Mouse (Mus musculus) naive thymus-derived CD4-positive, alpha-beta T cell, adult 2 months (primary cell): ENCODE measurements around the gene Slc9a8.

Experiments
- DNase-seq: peaks from one replicate; pipeline ENCODE4 v3.0.0-alpha.2; 2011; ENCODE audit warnings: low read depth

Slc9a8 gene

DNA sequence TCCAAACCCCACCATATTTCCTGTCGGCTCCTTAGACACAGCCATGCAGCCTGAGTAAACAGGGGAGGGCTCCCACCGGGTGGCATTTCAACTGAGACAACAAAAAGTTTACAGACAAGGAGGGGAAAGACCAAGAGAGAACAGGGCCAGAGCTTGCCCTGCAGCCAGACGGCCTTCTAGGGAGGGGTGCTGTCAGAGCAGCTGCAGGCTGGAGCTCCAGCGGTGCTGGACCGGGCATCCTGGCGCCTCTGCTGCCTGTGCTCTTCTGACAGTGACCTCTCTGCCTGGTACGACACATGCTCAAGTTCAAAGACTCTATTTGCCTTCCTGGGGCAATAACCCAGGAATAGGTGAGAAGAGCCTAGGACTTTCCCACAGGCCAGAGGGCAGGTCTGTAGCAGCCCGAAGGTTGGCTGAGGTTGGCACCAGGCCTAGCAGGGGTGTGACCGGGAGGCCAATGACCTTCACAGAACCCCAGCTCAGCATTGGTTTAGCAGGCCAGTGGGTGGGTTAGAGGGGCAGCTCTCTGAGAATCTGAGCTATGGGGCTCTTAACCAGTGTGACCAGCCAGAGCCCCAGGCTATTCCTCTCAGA is 5.4 kb upstream of the Slc9a8 start:
- no peak for DNase-seq

DNA sequence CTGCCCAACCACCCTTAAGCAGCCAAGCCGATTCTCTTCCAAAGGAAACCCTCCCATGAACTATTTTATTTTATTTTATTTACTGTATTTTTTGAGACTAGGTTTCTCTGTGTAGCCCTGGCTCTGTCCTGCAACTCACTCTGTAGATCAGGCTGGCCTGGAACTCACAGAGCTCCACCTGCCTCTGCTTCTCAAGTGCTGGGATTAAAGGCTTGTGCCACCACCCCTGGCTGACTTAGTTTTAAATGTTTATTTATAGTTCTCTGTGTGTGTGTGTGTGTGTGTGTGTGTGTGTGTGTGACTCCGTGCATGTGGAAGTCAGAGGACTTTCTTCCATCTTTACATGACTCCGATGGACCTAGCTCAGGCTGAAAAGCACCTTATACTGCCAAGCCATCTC is 4.5 kb upstream of the Slc9a8 start:
- no peak for DNase-seq

DNA sequence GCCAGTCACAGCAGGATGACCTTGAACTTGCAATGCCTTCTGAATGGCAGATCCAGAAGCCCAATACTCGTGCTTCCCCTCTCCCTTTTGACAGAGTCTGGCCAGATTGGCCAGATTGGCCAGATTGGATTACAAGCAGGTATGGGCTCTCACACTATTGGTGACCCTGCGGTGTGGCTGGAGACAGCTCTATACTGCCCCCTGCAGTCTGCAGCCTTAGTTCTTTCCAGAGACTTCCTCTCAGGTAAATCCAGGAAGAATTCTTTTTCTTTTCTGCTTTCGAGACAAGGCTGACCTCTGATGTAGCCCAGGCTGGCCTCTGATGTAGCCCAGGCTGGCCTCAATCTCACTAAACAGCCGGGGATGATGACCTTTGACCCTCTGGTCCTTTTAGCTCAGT is 3.8 kb upstream of the Slc9a8 start:
- peak; percentile 77 for DNase-seq

DNA sequence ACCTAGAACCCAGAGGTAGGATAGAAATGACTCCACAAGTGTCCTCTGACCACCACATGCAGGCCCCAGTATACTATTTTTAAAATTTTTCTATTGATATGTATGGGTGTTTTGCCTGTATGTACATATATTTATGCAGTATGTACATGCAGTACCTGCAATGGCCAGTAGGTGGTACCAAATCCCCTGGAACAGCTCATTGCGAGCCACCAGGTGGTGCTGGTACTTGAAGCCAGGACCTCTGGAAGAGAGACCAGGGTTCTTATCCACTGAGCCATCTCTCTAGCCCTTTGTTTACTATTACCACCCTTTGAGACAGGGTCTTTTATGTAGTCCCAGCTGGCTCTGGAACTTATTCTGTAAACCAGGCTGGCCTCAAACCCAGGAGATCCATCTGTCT is 2.3 kb upstream of the Slc9a8 start:
- DNase-seq, result peak; percentile 96

DNA sequence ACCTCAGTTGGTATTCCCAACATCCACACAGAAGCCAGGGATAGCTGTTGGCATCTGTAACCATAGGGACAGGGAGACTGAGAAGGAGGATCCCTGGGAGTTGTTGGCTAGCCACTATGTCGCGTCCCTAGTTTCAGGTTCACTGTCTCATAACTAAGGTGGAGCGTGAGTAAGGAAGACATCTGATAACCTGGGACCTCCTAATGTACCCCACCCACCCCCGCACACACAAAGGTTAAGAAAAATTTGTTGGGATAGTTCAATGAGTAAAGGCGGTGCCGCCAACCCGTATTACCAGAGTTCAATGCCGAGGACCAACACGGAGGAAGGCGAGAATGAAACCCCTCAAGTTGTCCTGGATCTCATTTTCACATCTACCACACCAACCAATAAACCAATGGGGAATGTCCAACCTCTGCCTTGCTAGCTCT is 686 bp upstream of the Slc9a8 start:
- no peak for DNase-seq

DNA sequence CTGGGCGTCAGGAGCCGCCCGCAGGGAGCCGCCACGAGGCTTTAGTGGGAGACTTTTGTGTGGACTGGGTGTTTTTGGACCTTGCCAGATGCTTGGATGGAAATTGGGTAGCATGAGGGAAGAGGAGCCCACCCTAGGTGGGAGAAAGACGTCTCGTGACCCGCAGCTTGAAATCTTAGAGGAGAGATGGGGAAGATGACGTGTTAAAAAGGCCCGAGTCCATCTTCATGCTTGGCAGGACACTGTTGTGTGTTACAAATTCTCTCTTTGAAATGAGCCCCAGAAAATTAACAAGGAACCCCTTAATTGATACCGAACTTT is 598 bp downstream of the Slc9a8 start:
- DNase-seq, result no peak

DNA sequence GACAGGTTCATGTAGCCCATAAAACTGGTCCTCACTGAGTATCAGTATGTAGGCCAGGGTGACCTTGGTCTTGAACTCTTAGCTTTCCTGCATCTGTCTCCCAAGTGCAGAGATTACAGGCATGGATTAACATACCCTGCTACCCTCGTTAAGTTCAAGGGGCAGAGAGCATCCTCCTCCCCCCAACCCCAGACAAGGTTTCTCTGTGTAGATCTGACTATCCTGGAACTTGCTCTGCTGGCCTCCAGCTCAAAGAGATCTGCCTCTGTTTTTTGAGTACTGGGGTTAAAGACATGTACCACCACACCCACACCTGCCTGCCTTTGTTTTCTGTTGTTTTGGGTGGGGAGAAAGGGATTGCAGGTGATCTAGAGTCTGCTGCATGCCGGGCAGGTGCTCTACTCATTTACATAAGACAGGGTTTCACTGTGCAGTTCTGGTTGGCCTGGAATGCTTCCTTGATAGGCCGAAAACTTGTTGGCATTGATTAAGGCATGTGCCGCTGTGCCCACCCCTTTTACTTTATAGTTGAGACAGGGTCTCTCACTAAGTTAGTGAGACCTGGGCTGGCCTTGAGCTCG is 1.6 kb downstream of the Slc9a8 start:
- no peak for DNase-seq

DNA sequence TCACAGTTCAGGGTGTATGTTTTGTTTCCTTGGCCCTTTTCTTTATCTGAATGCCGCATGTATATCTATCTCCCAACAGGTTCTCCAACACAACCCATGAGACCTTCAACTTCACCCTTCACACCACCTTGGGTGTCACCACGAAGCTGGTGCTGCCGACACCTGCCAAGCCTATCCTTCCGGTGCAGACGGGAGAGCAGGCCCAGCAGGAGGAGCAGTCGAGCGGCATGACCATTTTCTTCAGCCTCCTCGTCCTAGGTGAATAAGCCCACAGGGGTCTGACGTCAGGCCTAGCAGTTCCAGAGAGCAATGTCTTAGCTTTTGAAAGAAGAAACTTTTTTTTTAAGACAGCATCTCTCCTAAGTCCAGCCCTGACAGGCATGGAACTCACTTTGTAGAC is 2.5 kb downstream of the Slc9a8 start:
- DNase-seq, result no peak

DNA sequence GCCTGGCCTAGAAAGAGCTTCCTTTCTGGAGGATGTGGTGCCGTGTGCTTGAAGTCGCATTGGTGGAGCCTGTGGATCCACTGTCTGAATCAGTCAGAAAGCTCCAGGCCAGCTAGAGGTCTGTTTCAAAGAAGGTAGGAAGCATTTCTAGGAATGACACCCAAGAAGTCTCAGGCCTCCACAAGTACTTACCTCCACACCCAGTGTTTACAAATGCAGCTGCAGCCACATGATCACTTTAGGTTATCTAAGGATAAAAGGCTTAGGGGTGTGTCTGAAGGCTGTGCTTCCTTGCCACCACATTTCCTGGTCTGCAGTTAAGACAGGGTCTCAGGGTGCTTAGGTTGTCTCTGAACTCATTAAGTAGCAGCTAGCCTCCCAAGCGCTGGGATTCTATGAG is 3.0 kb downstream of the Slc9a8 start:
- no peak for DNase-seq

DNA sequence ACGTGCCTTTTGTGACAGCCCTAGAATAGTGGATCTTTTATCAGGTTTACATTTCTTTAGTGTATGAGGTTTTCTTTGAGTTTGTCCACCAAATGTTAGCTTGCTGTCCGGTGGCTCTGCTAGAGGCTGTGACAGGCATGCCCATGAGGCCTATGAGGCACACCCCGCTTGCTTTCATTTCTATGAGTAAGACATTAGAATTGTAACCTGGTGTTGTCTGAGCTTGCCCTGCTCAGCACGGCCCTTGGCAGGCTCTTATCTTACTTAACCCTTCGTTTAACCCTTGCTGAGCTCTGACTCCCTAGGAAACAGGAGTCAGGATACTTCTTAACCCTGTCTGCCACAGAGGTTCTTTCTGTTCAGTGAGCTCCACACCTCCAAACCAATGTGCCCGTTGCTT is 3.9 kb downstream of the Slc9a8 start:
- no peak for DNase-seq

DNA sequence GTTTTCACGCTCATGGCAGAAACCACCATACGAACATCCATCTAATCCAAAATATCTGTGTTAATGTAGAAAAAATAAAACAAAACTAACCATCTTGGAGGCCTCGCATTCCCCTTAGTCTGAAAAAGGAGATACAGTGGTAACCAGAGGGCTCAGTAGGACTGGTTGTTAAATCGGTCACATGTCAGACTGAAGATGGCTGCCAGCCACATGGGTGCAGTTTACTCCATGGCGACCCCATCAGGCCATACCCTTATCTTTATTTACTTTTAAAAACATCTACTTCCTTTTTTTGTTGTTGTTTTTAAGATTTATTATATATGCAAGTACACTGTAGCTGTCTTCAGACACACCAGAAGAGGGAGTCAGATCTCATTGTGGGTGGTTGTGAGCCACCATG is 8.1 kb downstream of the Slc9a8 start:
- no peak for DNase-seq

DNA sequence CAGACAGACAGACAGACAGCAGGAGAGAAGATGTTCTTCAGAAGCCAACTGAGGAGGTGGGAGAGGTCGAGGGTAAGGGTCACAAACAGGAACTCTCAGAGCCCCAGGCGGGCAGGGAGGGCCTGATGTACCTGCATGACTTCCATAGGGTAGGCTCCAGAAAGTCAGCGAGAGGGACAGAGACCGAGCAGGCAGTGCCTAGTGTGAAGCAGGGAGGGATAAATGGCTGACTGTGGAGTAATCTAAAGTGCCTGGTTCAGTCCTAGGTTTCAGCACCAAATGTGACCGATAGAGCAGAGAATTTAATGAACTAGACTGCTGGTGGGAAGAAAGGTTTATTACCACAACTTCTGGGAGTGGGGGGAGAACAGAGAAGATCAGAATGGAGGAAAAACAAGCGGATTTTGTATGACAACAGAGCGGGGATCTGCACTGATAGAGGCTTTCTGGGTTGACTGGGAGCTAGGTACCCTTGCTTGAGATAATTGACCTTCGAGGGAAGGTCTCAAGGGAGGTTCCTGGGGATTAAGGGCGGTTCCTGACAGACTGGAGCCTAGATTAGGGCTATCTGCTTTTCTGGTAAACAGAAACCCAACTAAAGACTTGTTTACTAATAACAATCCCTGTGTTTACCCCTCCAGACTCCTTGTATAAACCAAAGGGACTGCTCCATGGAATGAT is 9.4 kb downstream of the Slc9a8 start:
- no peak for DNase-seq

DNA sequence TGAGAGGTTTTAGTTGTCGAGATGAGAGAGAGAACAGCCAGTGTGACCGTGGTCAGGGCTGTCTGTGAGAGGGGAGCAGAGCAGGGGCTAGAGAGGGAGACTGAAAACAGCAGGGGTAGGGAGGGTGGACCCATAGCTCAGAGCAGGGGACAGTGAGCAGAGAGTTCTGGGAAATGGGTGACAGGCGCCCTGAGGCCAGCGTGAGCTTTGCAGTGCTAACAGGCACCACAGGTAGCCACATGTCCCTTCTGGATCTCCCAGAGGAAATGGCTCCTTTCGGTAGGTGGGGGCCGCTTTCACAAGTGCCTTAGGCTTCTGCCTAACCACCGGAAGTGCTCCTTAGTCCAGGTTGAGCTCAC is 9.9 kb downstream of the Slc9a8 start:
- no peak for DNase-seq

DNA sequence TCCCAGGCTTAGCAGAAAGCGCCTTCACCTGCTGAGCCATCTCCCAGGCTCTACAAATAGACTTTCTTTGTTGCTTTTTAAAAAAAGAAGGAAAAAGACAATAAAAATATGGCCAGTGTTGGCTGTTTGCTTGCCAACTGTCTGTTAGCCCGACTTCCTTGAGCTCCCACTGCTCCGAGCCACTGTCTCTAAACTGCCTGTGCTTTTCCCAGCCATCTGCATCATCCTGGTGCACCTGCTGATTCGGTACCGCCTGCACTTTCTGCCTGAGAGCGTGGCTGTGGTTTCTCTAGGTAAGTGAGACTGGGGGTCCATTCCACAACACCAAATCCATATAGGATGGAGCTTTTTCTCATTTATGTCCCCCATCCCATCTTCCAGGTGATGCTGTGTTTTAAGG is 13.1 kb downstream of the Slc9a8 start:
- no peak for DNase-seq

DNA sequence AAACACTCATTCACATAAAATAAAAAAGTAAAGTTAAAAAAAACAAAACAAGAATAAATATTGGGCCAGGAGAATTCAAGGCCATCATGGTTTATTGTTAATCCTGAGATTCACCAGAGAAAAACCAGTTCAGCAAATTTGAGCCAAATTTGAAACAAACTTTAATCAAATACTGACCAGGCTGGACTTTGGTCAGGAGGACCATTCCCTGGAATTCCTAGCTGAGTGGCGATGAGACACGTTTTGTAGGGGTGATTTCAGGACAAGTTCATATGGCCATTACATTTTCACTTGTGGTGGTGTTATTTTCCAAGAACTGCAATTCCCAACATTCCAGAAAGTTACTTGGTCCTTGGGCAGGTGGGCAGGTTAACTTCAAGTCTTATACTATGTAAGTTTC is 14.1 kb downstream of the Slc9a8 start:
- DNase-seq, result no peak

DNA sequence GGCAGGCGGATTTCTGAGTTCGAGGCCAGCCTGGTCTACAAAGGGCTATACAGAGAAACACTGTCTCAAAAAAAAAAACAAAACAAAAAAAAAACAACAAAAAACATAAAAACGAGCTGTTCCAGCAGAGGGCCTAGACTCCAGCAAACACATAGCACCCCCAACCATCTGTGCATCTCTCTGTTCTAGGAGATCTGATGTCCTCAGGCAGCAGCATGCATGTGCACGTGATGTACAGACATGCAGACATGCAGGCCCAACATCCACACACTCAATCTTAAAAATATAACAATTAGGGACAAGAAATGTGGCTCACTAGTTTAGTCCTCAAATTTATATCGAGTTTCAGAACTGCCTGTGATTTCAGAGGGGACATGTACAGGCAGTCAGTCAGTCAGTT is 14.9 kb downstream of the Slc9a8 start:
- DNase-seq, result no peak

DNA sequence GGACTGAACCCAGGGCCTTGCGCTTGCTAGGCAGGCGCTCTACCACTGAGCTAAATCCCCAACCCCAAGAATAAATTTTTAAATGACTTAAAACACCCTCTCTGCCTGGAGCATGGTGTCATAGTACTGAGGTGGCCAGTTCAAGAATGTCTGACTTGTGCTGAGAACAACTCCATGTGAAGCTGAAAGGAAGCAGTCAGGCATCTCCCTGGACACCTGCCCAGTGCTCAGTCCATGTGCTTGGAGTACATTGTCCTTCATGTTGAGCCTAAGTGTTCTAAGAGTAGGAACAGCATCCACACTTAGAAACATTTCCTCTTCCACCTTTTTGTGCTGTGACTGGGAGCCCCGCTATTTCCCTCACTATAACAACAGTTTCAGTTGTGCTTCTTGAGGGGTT is 17.9 kb downstream of the Slc9a8 start:
- DNase-seq, result no peak

DNA sequence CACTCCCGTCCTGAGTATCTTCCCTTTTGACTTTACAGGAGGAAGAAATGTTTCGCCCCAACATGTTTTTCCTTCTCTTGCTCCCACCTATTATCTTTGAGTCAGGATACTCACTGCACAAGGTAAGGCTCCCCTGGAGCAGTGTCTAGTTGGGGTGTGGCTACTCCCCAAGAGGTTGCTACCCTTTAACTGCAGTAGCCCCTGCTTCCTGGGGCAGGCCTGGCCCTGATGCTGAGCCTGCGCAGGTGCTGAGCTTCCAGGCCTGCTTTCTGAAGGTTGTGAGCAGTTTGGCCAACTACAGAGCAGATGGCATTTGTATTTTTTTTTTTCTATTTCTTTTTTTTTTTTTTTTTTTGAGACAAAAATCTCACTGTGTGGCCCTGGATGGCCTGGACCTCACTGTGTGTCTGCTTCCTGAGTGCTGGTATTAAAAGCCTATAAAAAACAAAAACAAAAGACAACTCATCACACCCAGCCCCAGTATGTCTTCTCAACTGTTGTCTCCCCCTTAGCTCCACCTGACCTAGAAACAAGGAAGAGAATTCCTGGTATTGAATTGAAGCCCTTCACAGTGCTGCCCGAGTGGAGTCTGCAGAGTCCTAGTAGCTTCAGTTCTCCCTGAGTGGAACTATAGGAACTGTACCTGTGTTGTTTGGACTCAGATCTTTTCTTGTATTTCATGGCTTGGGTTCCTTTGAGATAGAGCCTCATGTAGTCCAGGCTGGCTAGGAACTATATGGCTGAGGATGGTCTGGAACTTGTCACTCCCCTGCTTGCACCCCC is 22.1 kb downstream of the Slc9a8 start:
- DNase-seq, result no peak

DNA sequence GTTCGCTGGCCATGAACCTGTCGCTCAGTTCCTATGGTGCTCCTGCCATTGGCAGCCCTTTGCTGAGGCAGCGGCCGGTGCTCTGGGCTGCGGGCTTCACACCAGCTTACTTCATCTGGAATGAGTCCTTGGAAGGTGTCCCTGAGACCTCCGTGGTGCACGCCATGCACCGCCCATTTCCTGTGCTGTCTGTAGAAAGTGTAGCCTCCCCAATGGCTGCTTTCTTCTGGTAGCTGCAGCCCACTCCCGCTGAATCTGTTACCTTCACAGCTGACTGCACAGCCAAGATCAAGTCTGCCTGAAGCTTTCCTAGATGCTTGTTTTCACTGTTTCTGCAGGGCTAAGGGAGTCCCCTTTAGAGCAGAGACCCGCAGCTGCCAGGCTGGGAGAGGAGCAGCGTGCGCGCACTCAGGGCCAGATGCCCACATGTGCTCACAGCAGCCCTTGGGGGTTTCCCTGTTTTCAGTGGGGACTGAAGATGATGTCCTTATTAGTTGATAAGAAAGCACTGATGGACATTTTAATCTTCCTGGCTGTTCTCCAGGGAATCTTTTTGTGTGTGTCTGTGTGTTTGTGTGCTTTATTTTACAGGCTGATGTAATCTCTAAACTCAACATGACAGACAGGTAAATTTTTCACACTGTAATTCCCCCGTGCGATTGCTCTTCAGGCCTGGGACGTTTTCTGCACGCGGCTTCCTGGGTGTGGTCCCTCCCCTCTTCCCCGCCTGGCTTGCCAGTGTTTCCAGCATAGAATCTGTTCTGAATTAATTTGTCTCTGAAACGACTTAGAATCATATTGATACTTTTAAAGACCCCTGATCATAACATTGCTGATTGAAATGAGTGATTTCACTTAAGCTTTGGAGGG is 24.6 kb downstream of the Slc9a8 start:
- no peak for DNase-seq

DNA sequence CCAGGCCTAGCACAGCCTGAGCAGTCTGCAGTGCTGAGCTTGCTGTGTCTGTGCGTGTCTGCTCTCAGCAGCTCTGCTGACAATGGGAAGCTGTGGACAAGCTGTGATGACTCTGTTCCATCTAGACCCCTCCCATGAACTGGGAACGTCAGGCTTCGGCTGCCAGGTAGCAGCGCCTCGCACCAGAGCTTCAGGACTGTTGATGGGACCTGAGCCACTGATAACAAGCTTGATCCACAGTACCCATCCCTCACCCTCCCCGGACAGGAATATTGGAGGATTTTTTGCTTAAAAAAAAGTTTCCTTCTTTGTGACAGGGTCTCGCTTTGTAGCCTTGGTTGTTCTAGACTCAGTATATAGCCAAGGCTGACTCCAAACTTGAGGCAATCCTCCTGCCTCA is 25.7 kb downstream of the Slc9a8 start:
- no peak for DNase-seq

DNA sequence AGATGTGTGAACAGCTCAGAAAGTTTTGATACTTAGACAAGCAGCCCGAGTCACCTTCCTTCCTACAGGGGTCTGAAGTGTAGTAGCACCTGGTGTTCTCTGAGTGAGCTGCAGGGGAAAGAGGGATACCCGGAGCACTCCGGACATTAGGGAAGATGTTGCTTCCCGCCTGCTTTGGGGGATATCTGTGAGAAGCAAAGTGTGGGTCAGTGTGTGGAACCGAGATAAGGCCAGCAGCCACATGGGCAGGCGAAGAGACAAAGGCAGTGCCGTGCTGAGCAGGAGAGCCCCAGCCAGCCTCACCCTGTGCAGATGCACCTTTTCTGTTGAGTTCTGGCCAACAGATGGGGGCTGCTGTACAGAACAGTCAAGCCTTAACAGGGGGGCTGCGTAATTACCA is 26.1 kb downstream of the Slc9a8 start:
- DNase-seq, result no peak
